Mouse (Mus musculus) limb, embryonic 11.5 days (tissue): ENCODE data around the gene Slc35a2. TPM values are rescaled to one million over a fixed set of nuclear protein-coding genes. Genes with fewer than 3 reads are reported as not detected.
"Not testable (repeated sequence)": the region's sequence is repeated elsewhere in the genome, so short reads cannot be mapped to it uniquely, and the experiment has no call there.

ENCODE experiments used
- ATAC-seq: fragments of 200-750 bp; cut with Nextera tagmentation; 2 replicates; pipeline ENCODE4 v1.8.0; 2017; ENCODE audit warnings: low read depth; ENCODE audit not compliant: insufficient number of reproducible peaks, low FRiP score, low TSS enrichment
- DNase-seq: peaks from one replicate; pipeline ENCODE4 v3.0.0-alpha.2; 2015; ENCODE audit warnings: low spot score
- H3K27ac ChIP-seq: fragments of 300-500 bp; sonication (generic); replicated peaks from 2 replicates; pipeline ENCODE4 v1.5.1; 2014; ENCODE audit warnings: low read depth, mild to moderate bottlenecking, low read length
- H3K27me3 ChIP-seq: fragments of 300-500 bp; sonication (generic); 2 replicates; pipeline ENCODE4 v1.6.1; 2014; ENCODE audit warnings: mild to moderate bottlenecking, low read length, mixed read lengths; ENCODE audit not compliant: control insufficient read depth, insufficient read depth
- H3K36me3 ChIP-seq: fragments of 300-500 bp; sonication (generic); 2 replicates; pipeline ENCODE4 v1.6.1; 2014; ENCODE audit warnings: mild to moderate bottlenecking, low read length, moderate library complexity, mixed read lengths; ENCODE audit not compliant: control insufficient read depth, insufficient read depth
- H3K4me1 ChIP-seq: fragments of 300-500 bp; sonication (generic); 2 replicates; pipeline ENCODE4 v1.6.1; 2014; ENCODE audit warnings: low read length, mixed read lengths; ENCODE audit not compliant: control insufficient read depth, insufficient read depth
- H3K4me2 ChIP-seq: fragments of 300-500 bp; sonication (generic); 2 replicates; pipeline ENCODE4 v1.6.1; 2014; ENCODE audit warnings: low read depth, mild to moderate bottlenecking, moderate library complexity; ENCODE audit not compliant: severe bottlenecking
- H3K4me3 ChIP-seq: fragments of 300-500 bp; sonication (generic); 2 replicates; pipeline ENCODE4 v1.5.1; 2014; ENCODE audit warnings: low read depth, low read length
- H3K9ac ChIP-seq: fragments of 300-500 bp; sonication (generic); 2 replicates; pipeline ENCODE4 v1.6.1; 2014; ENCODE audit warnings: mild to moderate bottlenecking, low read length
- H3K9me3 ChIP-seq: fragments of 300-500 bp; sonication (generic); 2 replicates; pipeline ENCODE4 v1.6.1; 2016; ENCODE audit warnings: low read length; ENCODE audit not compliant: control insufficient read depth
- whole genome bisulfite sequencing: fragments of 180-500 bp; shearing (Covaris S2); extraction: QIAGEN DNeasy Blood & Tissue Kit; methylation state at CpG from one replicate; pipeline ENCODE4 v1.1.7; 2014; 5-methylcytosine and 5-hydroxymethylcytosine counted together
- polyA plus RNA-seq: library from polyadenylated mRNA; unstranded; fragments of >200 nt; fragmentation: Nextera tagmentation; extraction: Ambion mirVana; gene quantifications from 2 replicates; pipeline ENCODE4 v1.2.1, GENCODE M21; 2014

Gene Slc35a2
- polyA plus RNA-seq, 1 experiment from 2014 or later, result 11.4 TPM

- not testable (repeated sequence) for DNase-seq, ATAC-seq, H3K4me2 ChIP-seq, H3K4me3 ChIP-seq, H3K9ac ChIP-seq, H3K27ac ChIP-seq, H3K9me3 ChIP-seq, H3K36me3 ChIP-seq, H3K4me1 ChIP-seq
- peaks cover 34% of the 10 kb centered on the region for H3K27me3 ChIP-seq
- 71% methylated on average over 6 of the region's 6 CpGs for WGBS
Measured at GRCm38 (mm10) chrX:7917960-7918359, 34.1 kb downstream of the Slc35a2 start.

GRCm38 (mm10) chrX:7919601-7920383, 36.0 kb downstream of the Slc35a2 start, which contains the start of gene Pcsk1n:
Gene Pcsk1n (plus strand): TSS chrX:7919822.
- Histone ChIP-seq H3K4me2 (peak within 1 kb of the TSS; percentile 35), H3K4me1 (no peaks in the 10 kb centered on the region), H3K36me3 (no peaks in the 10 kb centered on the region), H3K27me3 (peaks cover 41% of the 10 kb centered on the region), H3K9ac (no peak within 1 kb of the TSS), H3K4me3 (peak within 1 kb of the TSS; percentile 14; the same call in 1 of the 2 replicates), H3K27ac (no peak within 1 kb of the TSS), H3K9me3 (no peaks in the 10 kb centered on the region; the same call in 1 of the 2 replicates)
- WGBS, result 16% methylated on average over 40 of the region's 40 CpGs
- DNase-seq, result no peak
- ATAC-seq, result no peak

GRCm38 (mm10) chrX:7922032-7922431, 38.2 kb downstream of the Slc35a2 start:
- DNase-seq (no peak), ATAC-seq (no peak)
- H3K4me2 ChIP-seq, result peak overlapping the region; percentile 33
- H3K9ac ChIP-seq, result no peak overlapping the region
- peak overlapping the region; percentile 19; the same call in 1 of the 2 replicates for H3K4me3 ChIP-seq
- 14% methylated on average over 20 of the region's 48 CpGs for WGBS
- no peak overlapping the region for H3K27ac ChIP-seq
- H3K9me3 ChIP-seq, result no peaks in the 10 kb centered on the region; the same call in 1 of the 2 replicates
- H3K36me3 ChIP-seq, result no peaks in the 10 kb centered on the region
- H3K4me1 ChIP-seq, result no peaks in the 10 kb centered on the region
- H3K27me3 ChIP-seq, result peaks cover 58% of the 10 kb centered on the region

- H3K27ac ChIP-seq, result no peak overlapping the region
- DNase-seq, result no peak
- no peak for ATAC-seq
- no peak overlapping the region for H3K4me3 ChIP-seq
- peaks cover 56% of the 10 kb centered on the region for H3K27me3 ChIP-seq
- no peak overlapping the region for H3K4me2 ChIP-seq
- H3K9ac ChIP-seq, result no peak overlapping the region
- H3K36me3 ChIP-seq, result no peaks in the 10 kb centered on the region; the same call in 1 of the 2 replicates
- WGBS, result 66% methylated on average over 6 of the region's 6 CpGs
- no peaks in the 10 kb centered on the region; the same call in 1 of the 2 replicates for H3K9me3 ChIP-seq
- H3K4me1 ChIP-seq, result no peaks in the 10 kb centered on the region
Measured at GRCm38 (mm10) chrX:7926266-7926665, 42.4 kb downstream of the Slc35a2 start.

GRCm38 (mm10) chrX:7927116-7927515, 43.3 kb downstream of the Slc35a2 start:
- Histone ChIP-seq H3K4me3 (no peak overlapping the region), H3K9me3 (no peaks in the 10 kb centered on the region; the same call in 1 of the 2 replicates), H3K36me3 (no peaks in the 10 kb centered on the region; the same call in 1 of the 2 replicates), H3K4me2 (no peak overlapping the region), H3K9ac (no peak overlapping the region), H3K27ac (no peak overlapping the region), H3K4me1 (no peaks in the 10 kb centered on the region), H3K27me3 (peaks cover 47% of the 10 kb centered on the region)
- 24% methylated on average over 10 of the region's 10 CpGs for WGBS
- no peak for ATAC-seq
- DNase-seq, result no peak

- Histone ChIP-seq H3K27ac (no peak within 1 kb of the TSS), H3K36me3 (no peaks in the 10 kb centered on the region; the same call in 1 of the 2 replicates), H3K4me1 (no peaks in the 10 kb centered on the region), H3K4me3 (no peak within 1 kb of the TSS), H3K27me3 (peaks cover 37% of the 10 kb centered on the region), H3K9me3 (no peaks in the 10 kb centered on the region; the same call in 1 of the 2 replicates), H3K4me2 (no peak within 1 kb of the TSS), H3K9ac (no peak within 1 kb of the TSS)
- ATAC-seq, result no peak
- WGBS, result 16% methylated on average over 15 of the region's 19 CpGs
- no peak for DNase-seq
Measured at GRCm38 (mm10) chrX:7928270-7928790, 44.5 kb downstream of the Slc35a2 start, which contains the start of gene Eras. Gene Eras (minus strand): TSS chrX:7928607.

- Histone ChIP-seq H3K36me3 (peaks cover 2% of the 10 kb centered on the region; the same call in 1 of the 2 replicates), H3K9ac (no peak overlapping the region), H3K27me3 (no peaks in the 10 kb centered on the region), H3K4me1 (no peaks in the 10 kb centered on the region), H3K27ac (no peak overlapping the region), H3K4me3 (no peak overlapping the region), H3K4me2 (no peak overlapping the region), H3K9me3 (no peaks in the 10 kb centered on the region)
- ATAC-seq (no peak), DNase-seq (no peak)
- 43% methylated on average over 11 of the region's 11 CpGs for WGBS
Measured at GRCm38 (mm10) chrX:7936874-7937273, 53.0 kb downstream of the Slc35a2 start.

DNA sequence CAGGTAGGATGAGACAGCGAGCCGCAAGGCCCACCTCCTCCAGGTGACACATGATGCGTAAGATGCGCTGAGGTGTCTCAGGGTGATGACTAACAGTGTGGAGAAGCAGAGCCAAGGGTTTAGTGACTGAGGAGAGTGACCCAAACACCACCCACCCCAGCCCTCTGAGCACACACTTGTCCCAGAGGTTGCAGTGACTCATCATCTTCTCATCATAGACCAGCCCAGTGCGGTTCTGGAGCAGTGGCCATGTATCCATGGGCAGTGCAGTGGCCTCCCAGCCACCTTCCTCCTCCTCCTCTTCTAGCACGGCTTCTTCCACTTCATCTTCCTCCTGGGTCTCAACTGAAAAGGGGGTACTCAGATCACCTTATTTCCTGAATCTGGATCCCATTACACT, 53.8 kb downstream of the Slc35a2 start:
- no peaks in the 10 kb centered on the region for H3K27me3 ChIP-seq
- DNase-seq (no peak), ATAC-seq (no peak)
- peaks cover 2% of the 10 kb centered on the region; the same call in 1 of the 2 replicates for H3K36me3 ChIP-seq
- no peak overlapping the region for H3K4me2 ChIP-seq
- no peaks in the 10 kb centered on the region for H3K9me3 ChIP-seq
- no peak overlapping the region for H3K9ac ChIP-seq
- WGBS, result 89% methylated on average over 6 of the region's 6 CpGs
- H3K4me3 ChIP-seq, result no peak overlapping the region
- H3K4me1 ChIP-seq, result no peaks in the 10 kb centered on the region
- no peak overlapping the region for H3K27ac ChIP-seq
